Comparison of ENCODE assay signal across 8 mouse cellular contexts in genomic region chr6:48675931-48676859, GRCm38 (mm10). TPM values are rescaled to one million over a fixed set of nuclear protein-coding genes. Genes with fewer than 3 reads are reported as not detected.
DNase-seq lines count a peak whose midpoint lies in the region; ATAC-seq lines count a peak whose summit lies in the region.

Gene Gimap9, plus strand, starts transcription at chr6:48676129.

- no peak within 1 kb of the TSS for H3K4me3 ChIP-seq in forebrain, embryonic 13.5 days
- H3K4me3 ChIP-seq in intestine, embryonic 16.5 days (ENCODE audit: low read length), result peak within 1 kb of the TSS; percentile 47
- H3K4me3 ChIP-seq in neural tube, embryonic 15.5 days (replicated peaks), result 0 out of 2 replicates have a peak within 1 kb of the TSS, but pooled peaks have one; percentile 11

- H3K4me1 ChIP-seq in forebrain, embryonic 13.5 days, result peaks cover 5% of the 10 kb centered on the region; the same call in 1 of the 2 replicates
- H3K4me1 ChIP-seq in intestine, embryonic 16.5 days (ENCODE audit: control insufficient read depth, insufficient read depth, low read length), result peaks cover 3% of the 10 kb centered on the region; the same call in 1 of the 2 replicates
- peaks cover 5% of the 10 kb centered on the region; the same call in 1 of the 2 replicates for H3K4me1 ChIP-seq in neural tube, embryonic 15.5 days

- peak; percentile 6 for DNase-seq in urinary bladder, postnatal 25 days (ENCODE audit: low spot score)
- DNase-seq in urinary bladder, postnatal 10 days (ENCODE audit: low spot score), result no peak
- peak; percentile 40 to 49 for DNase-seq in lung, adult 18-20 months
- no peak for DNase-seq in layer of hippocampus, postnatal 25 days (ENCODE audit: extremely low spot score in 1 of 2, low spot score in 1 of 2)
- DNase-seq in gastrocnemius, postnatal 10 days, result no peak

- no peaks in the 10 kb centered on the region for H3K9me3 ChIP-seq in forebrain, embryonic 13.5 days (replicated peaks)
- H3K9me3 ChIP-seq in intestine, embryonic 16.5 days (ENCODE audit: control insufficient read depth, low read length), result no peaks in the 10 kb centered on the region
- H3K9me3 ChIP-seq in neural tube, embryonic 15.5 days (replicated peaks), result no peaks in the 10 kb centered on the region

- H3K27ac ChIP-seq in forebrain, embryonic 13.5 days, result no peak within 1 kb of the TSS
- peak within 1 kb of the TSS; percentile 72 for H3K27ac ChIP-seq in intestine, embryonic 16.5 days (ENCODE audit: low read length)
- no peak within 1 kb of the TSS for H3K27ac ChIP-seq in neural tube, embryonic 15.5 days (replicated peaks)

- WGBS in forebrain, embryonic 13.5 days, result 18% methylated on average over 13 of the region's 13 CpGs
- WGBS in intestine, embryonic 16.5 days, result 21% methylated on average over 13 of the region's 13 CpGs
- WGBS in neural tube, embryonic 15.5 days, result 31% methylated on average over 13 of the region's 13 CpGs

- ATAC-seq in forebrain, embryonic 13.5 days, result no peak
- peak; percentile 81 for ATAC-seq in intestine, embryonic 16.5 days
- no peak for ATAC-seq in neural tube, embryonic 15.5 days (ENCODE audit: low FRiP score)

- H3K9ac ChIP-seq in forebrain, embryonic 13.5 days, result no peak within 1 kb of the TSS
- peak within 1 kb of the TSS; percentile 59 for H3K9ac ChIP-seq in intestine, embryonic 16.5 days (ENCODE audit: low read depth, low read length)
- H3K9ac ChIP-seq in neural tube, embryonic 15.5 days (replicated peaks), result no peak within 1 kb of the TSS

- no peaks in the 10 kb centered on the region for H3K36me3 ChIP-seq in forebrain, embryonic 13.5 days (ENCODE audit: poor library complexity, severe bottlenecking)
- no peaks in the 10 kb centered on the region for H3K36me3 ChIP-seq in intestine, embryonic 16.5 days (ENCODE audit: control insufficient read depth, insufficient read depth, low read length)
- H3K36me3 ChIP-seq in neural tube, embryonic 15.5 days, result no peaks in the 10 kb centered on the region

- no peaks in the 10 kb centered on the region for H3K27me3 ChIP-seq in forebrain, embryonic 13.5 days
- no peaks in the 10 kb centered on the region for H3K27me3 ChIP-seq in intestine, embryonic 16.5 days (replicated peaks; ENCODE audit: control insufficient read depth, insufficient read depth, low read length)
- H3K27me3 ChIP-seq in neural tube, embryonic 15.5 days (replicated peaks), result no peaks in the 10 kb centered on the region

- H3K4me2 ChIP-seq in forebrain, embryonic 13.5 days, result peak within 1 kb of the TSS; percentile 25
- H3K4me2 ChIP-seq in intestine, embryonic 16.5 days (ENCODE audit: low read depth, low read length), result peak within 1 kb of the TSS; percentile 56
- peak within 1 kb of the TSS; percentile 28 for H3K4me2 ChIP-seq in neural tube, embryonic 15.5 days

RNA-seq across cellular contexts. Expression of gene Gimap9, which starts in this region (rescaled TPM):
- polyA plus RNA-seq in forebrain, embryonic 13.5 days (2015; fragmentation: Nextera tagmentation; extraction: Ambion mirVana), result 1.7 and 2.7 TPM in 2 replicates
- polyA plus RNA-seq in intestine, embryonic 16.5 days (2015; fragmentation: Nextera tagmentation; extraction: Ambion mirVana), result 15.9 and 16.5 TPM in 2 replicates
- 1.9 and 11.8 TPM in 2 replicates for polyA plus RNA-seq in neural tube, embryonic 15.5 days (2015; fragmentation: Nextera tagmentation; extraction: Ambion mirVana)
- total RNA-seq in layer of hippocampus, postnatal 25 days (2021), result under 1 TPM in 1 of 2 experiments, not detected in 1; 0.64 TPM
- total RNA-seq in gastrocnemius, postnatal 10 days (2021), result 1 to 10 TPM; 2.2 to 2.3 TPM

Comparison
In these comparisons a context has a peak if more than half of its experiments do, and no peak if none do; other contexts are left out.
1. DNase-seq: peak in urinary bladder, postnatal 25 days (single experiment) and lung, adult 18-20 months (2 of 2); none in urinary bladder, postnatal 10 days (single experiment), layer of hippocampus, postnatal 25 days (0 of 2) and gastrocnemius, postnatal 10 days (single experiment).
2. Peak in every context shown above with its lines, with median percentiles within 50 percentile points of each other: H3K4me2 ChIP-seq.